Mouse (Mus musculus): ENCODE results near the gene Car10. TPM values are rescaled to one million over a fixed set of nuclear protein-coding genes. Genes with fewer than 3 reads are reported as not detected.

Car10 gene
- 2.0 and 2.5 TPM in 2 replicates for polyA plus RNA-seq (2014; fragmentation: Nextera tagmentation; extraction: Ambion mirVana)

GRCm38 (mm10) chr11:93097941-93098828, at the start of gene Car10:
TSS of gene Car10 (plus strand) at chr11:93098028.
- H3K36me3 ChIP-seq (ENCODE audit: control insufficient read depth, insufficient read depth, low read length) = no peaks in the 10 kb centered on the region
- DNase-seq (ENCODE audit: low spot score) = no peak
- H3K4me2 ChIP-seq (ENCODE audit: low read depth, low read length) = peak within 1 kb of the TSS; percentile 85
- H3K27ac ChIP-seq (replicated peaks; ENCODE audit: low read depth, low read length) = no peak within 1 kb of the TSS
- peaks cover 12% of the 10 kb centered on the region; the same call in 1 of the 2 replicates for H3K4me1 ChIP-seq (ENCODE audit: control insufficient read depth, insufficient read depth, low read length)
- no peak for ATAC-seq (ENCODE audit: low read depth)
- H3K9ac ChIP-seq (ENCODE audit: low read depth, low read length) = peak within 1 kb of the TSS; percentile 37
- H3K9me3 ChIP-seq (ENCODE audit: control insufficient read depth, low read length) = no peaks in the 10 kb centered on the region
- H3K27me3 ChIP-seq (replicated peaks; ENCODE audit: control insufficient read depth, insufficient read depth, low read length) = peaks cover 61% of the 10 kb centered on the region
- WGBS = under 1% methylated on average over 43 of the region's 48 CpGs
- H3K4me3 ChIP-seq (ENCODE audit: low read depth, low read length) = peak within 1 kb of the TSS; percentile 47

GRCm38 (mm10) chr11:93065021-93065420, 32.8 kb upstream of the Car10 start:
- ATAC-seq (ENCODE audit: low read depth) (no peak), DNase-seq (ENCODE audit: low spot score) (no peak)
- no peaks in the 10 kb centered on the region for H3K27me3 ChIP-seq (replicated peaks; ENCODE audit: control insufficient read depth, insufficient read depth, low read length)
- no peak overlapping the region for H3K4me2 ChIP-seq (ENCODE audit: low read depth, low read length)
- H3K36me3 ChIP-seq (ENCODE audit: control insufficient read depth, insufficient read depth, low read length) = no peaks in the 10 kb centered on the region
- no peaks in the 10 kb centered on the region for H3K9me3 ChIP-seq (ENCODE audit: control insufficient read depth, low read length)
- no peaks in the 10 kb centered on the region for H3K4me1 ChIP-seq (ENCODE audit: control insufficient read depth, insufficient read depth, low read length)
- no peak overlapping the region for H3K4me3 ChIP-seq (ENCODE audit: low read depth, low read length)
- WGBS = 70% methylated on average over 6 of the region's 6 CpGs
- H3K27ac ChIP-seq (replicated peaks; ENCODE audit: low read depth, low read length) = no peak overlapping the region
- H3K9ac ChIP-seq (ENCODE audit: low read depth, low read length) = no peak overlapping the region

- H3K27ac ChIP-seq (replicated peaks; ENCODE audit: low read depth, low read length) = no peak overlapping the region
- DNase-seq (ENCODE audit: low spot score) (no peak), ATAC-seq (ENCODE audit: low read depth) (no peak)
- H3K27me3 ChIP-seq (replicated peaks; ENCODE audit: control insufficient read depth, insufficient read depth, low read length) = no peaks in the 10 kb centered on the region
- H3K9me3 ChIP-seq (ENCODE audit: control insufficient read depth, low read length) = no peaks in the 10 kb centered on the region
- no peak overlapping the region for H3K4me3 ChIP-seq (ENCODE audit: low read depth, low read length)
- H3K9ac ChIP-seq (ENCODE audit: low read depth, low read length) = no peak overlapping the region
- 67% methylated on average over 3 of the region's 3 CpGs for WGBS
- no peaks in the 10 kb centered on the region for H3K36me3 ChIP-seq (ENCODE audit: control insufficient read depth, insufficient read depth, low read length)
- no peak overlapping the region for H3K4me2 ChIP-seq (ENCODE audit: low read depth, low read length)
- H3K4me1 ChIP-seq (ENCODE audit: control insufficient read depth, insufficient read depth, low read length) = no peaks in the 10 kb centered on the region
These were observed 32.1 kb upstream of the Car10 start for GRCm38 (mm10) chr11:93065656-93066181.

GRCm38 (mm10) chr11:93095588-93095987, 2.2 kb upstream of the Car10 start:
- ATAC-seq (ENCODE audit: low read depth) (no peak), DNase-seq (ENCODE audit: low spot score) (no peak)
- H3K27me3 ChIP-seq (replicated peaks; ENCODE audit: control insufficient read depth, insufficient read depth, low read length) = peaks cover 41% of the 10 kb centered on the region
- WGBS = 14% methylated on average over 2 of the region's 2 CpGs
- H3K9me3 ChIP-seq (ENCODE audit: control insufficient read depth, low read length) = no peaks in the 10 kb centered on the region
- no peak overlapping the region for H3K9ac ChIP-seq (ENCODE audit: low read depth, low read length)
- no peak overlapping the region for H3K4me2 ChIP-seq (ENCODE audit: low read depth, low read length)
- no peaks in the 10 kb centered on the region for H3K36me3 ChIP-seq (ENCODE audit: control insufficient read depth, insufficient read depth, low read length)
- no peak overlapping the region for H3K27ac ChIP-seq (replicated peaks; ENCODE audit: low read depth, low read length)
- peaks cover 12% of the 10 kb centered on the region; the same call in 1 of the 2 replicates for H3K4me1 ChIP-seq (ENCODE audit: control insufficient read depth, insufficient read depth, low read length)
- H3K4me3 ChIP-seq (ENCODE audit: low read depth, low read length) = no peak overlapping the region

GRCm38 (mm10) chr11:93097001-93097400, 827 bp upstream of the Car10 start:
- 2% methylated on average over 6 of the region's 6 CpGs for WGBS
- no peaks in the 10 kb centered on the region for H3K36me3 ChIP-seq (ENCODE audit: control insufficient read depth, insufficient read depth, low read length)
- peak overlapping the region; percentile 85; the same call in 1 of the 2 replicates for H3K4me2 ChIP-seq (ENCODE audit: low read depth, low read length)
- ATAC-seq (ENCODE audit: low read depth) (no peak), DNase-seq (ENCODE audit: low spot score) (peak; percentile 86)
- H3K4me3 ChIP-seq (ENCODE audit: low read depth, low read length) = no peak overlapping the region
- peaks cover 12% of the 10 kb centered on the region; the same call in 1 of the 2 replicates for H3K4me1 ChIP-seq (ENCODE audit: control insufficient read depth, insufficient read depth, low read length)
- H3K9ac ChIP-seq (ENCODE audit: low read depth, low read length) = no peak overlapping the region
- H3K9me3 ChIP-seq (ENCODE audit: control insufficient read depth, low read length) = no peaks in the 10 kb centered on the region
- no peak overlapping the region for H3K27ac ChIP-seq (replicated peaks; ENCODE audit: low read depth, low read length)
- peaks cover 54% of the 10 kb centered on the region for H3K27me3 ChIP-seq (replicated peaks; ENCODE audit: control insufficient read depth, insufficient read depth, low read length)

- H3K27me3 ChIP-seq (replicated peaks; ENCODE audit: control insufficient read depth, insufficient read depth, low read length) = peaks cover 58% of the 10 kb centered on the region
- peak overlapping the region; percentile 47; the same call in 1 of the 2 replicates for H3K4me3 ChIP-seq (ENCODE audit: low read depth, low read length)
- 2% methylated on average over 14 of the region's 14 CpGs for WGBS
- no peak for DNase-seq (ENCODE audit: low spot score)
- H3K4me2 ChIP-seq (ENCODE audit: low read depth, low read length) = peak overlapping the region; percentile 85
- no peaks in the 10 kb centered on the region for H3K36me3 ChIP-seq (ENCODE audit: control insufficient read depth, insufficient read depth, low read length)
- H3K9me3 ChIP-seq (ENCODE audit: control insufficient read depth, low read length) = no peaks in the 10 kb centered on the region
- ATAC-seq (ENCODE audit: low read depth) = no peak
- no peak overlapping the region for H3K27ac ChIP-seq (replicated peaks; ENCODE audit: low read depth, low read length)
- H3K9ac ChIP-seq (ENCODE audit: low read depth, low read length) = no peak overlapping the region
- peaks cover 12% of the 10 kb centered on the region; the same call in 1 of the 2 replicates for H3K4me1 ChIP-seq (ENCODE audit: control insufficient read depth, insufficient read depth, low read length)
These were observed 387 bp upstream of the Car10 start for GRCm38 (mm10) chr11:93097431-93097851.

GRCm38 (mm10) chr11:93098933-93099381, 1.1 kb downstream of the Car10 start:
- H3K4me3 ChIP-seq (ENCODE audit: low read depth, low read length) = peak overlapping the region; percentile 47
- ATAC-seq (ENCODE audit: low read depth) = peak; percentile 9
- peaks cover 61% of the 10 kb centered on the region for H3K27me3 ChIP-seq (replicated peaks; ENCODE audit: control insufficient read depth, insufficient read depth, low read length)
- H3K9ac ChIP-seq (ENCODE audit: low read depth, low read length) = peak overlapping the region; percentile 37
- no peaks in the 10 kb centered on the region for H3K9me3 ChIP-seq (ENCODE audit: control insufficient read depth, low read length)
- peak overlapping the region; percentile 85 for H3K4me2 ChIP-seq (ENCODE audit: low read depth, low read length)
- H3K4me1 ChIP-seq (ENCODE audit: control insufficient read depth, insufficient read depth, low read length) = peaks cover 12% of the 10 kb centered on the region; the same call in 1 of the 2 replicates
- H3K36me3 ChIP-seq (ENCODE audit: control insufficient read depth, insufficient read depth, low read length) = no peaks in the 10 kb centered on the region
- no peak for DNase-seq (ENCODE audit: low spot score)
- under 1% methylated on average over 29 of the region's 37 CpGs for WGBS
- H3K27ac ChIP-seq (replicated peaks; ENCODE audit: low read depth, low read length) = no peak overlapping the region

GRCm38 (mm10) chr11:93099431-93100370, 1.9 kb downstream of the Car10 start:
- ATAC-seq (ENCODE audit: low read depth) (no peak), DNase-seq (ENCODE audit: low spot score) (no peak)
- Histone ChIP-seq H3K9me3 (ENCODE audit: control insufficient read depth, low read length) (no peaks in the 10 kb centered on the region), H3K4me1 (ENCODE audit: control insufficient read depth, insufficient read depth, low read length) (peaks cover 12% of the 10 kb centered on the region; the same call in 1 of the 2 replicates), H3K27me3 (replicated peaks; ENCODE audit: control insufficient read depth, insufficient read depth, low read length) (peaks cover 61% of the 10 kb centered on the region), H3K27ac (replicated peaks; ENCODE audit: low read depth, low read length) (no peak overlapping the region), H3K9ac (ENCODE audit: low read depth, low read length) (peak overlapping the region; percentile 37; the same call in 1 of the 2 replicates), H3K4me3 (ENCODE audit: low read depth, low read length) (peak overlapping the region; percentile 47), H3K4me2 (ENCODE audit: low read depth, low read length) (peak overlapping the region; percentile 85), H3K36me3 (ENCODE audit: control insufficient read depth, insufficient read depth, low read length) (no peaks in the 10 kb centered on the region)
- 2% methylated on average over 45 of the region's 53 CpGs for WGBS
